Mouse (Mus musculus) Muller cell, postnatal 12 days (primary cell): ENCODE measurements around the gene Ppm1n.
A peak's percentile ranks its signal among the peaks of the same experiment; 100 is the strongest.

Experiments used
- DNase-seq: peaks from one replicate; pipeline ENCODE4 v3.0.0-alpha.2; 2015; ENCODE audit errors: inconsistent ontology term

Ppm1n gene

GRCm38 (mm10) chr7:19307739-19308453 is 28.0 kb upstream of the Ppm1n start:
- DNase-seq: peak; percentile 90

- no peak for DNase-seq
These were observed 27.2 kb upstream of the Ppm1n start for GRCm38 (mm10) chr7:19306819-19307738.

- no peak for DNase-seq
These were observed 26.2 kb upstream of the Ppm1n start for GRCm38 (mm10) chr7:19305796-19306765.

GRCm38 (mm10) chr7:19305413-19305735 is 25.5 kb upstream of the Ppm1n start:
- DNase-seq: no peak

- peak; percentile 33 for DNase-seq
These were observed 24.9 kb upstream of the Ppm1n start for GRCm38 (mm10) chr7:19304501-19305412.

- DNase-seq: peak; percentile 83
These were observed 23.9 kb upstream of the Ppm1n start for GRCm38 (mm10) chr7:19303770-19304169.

- no peak for DNase-seq
These were observed 23.1 kb upstream of the Ppm1n start for GRCm38 (mm10) chr7:19303046-19303305.

- no peak for DNase-seq
These were observed 22.6 kb upstream of the Ppm1n start for GRCm38 (mm10) chr7:19302264-19303045.

GRCm38 (mm10) chr7:19301461-19302263 is 21.8 kb upstream of the Ppm1n start:
- DNase-seq: no peak

GRCm38 (mm10) chr7:19300501-19301421 is 20.9 kb upstream of the Ppm1n start:
- DNase-seq: peak; percentile 82

GRCm38 (mm10) chr7:19299194-19299593 is 19.3 kb upstream of the Ppm1n start:
- DNase-seq: peak; percentile 61

GRCm38 (mm10) chr7:19297794-19298193 is 17.9 kb upstream of the Ppm1n start:
- no peak for DNase-seq

GRCm38 (mm10) chr7:19297034-19297433 is 17.2 kb upstream of the Ppm1n start:
- no peak for DNase-seq

- peak; percentile 94 for DNase-seq
These were observed 15.8 kb upstream of the Ppm1n start for GRCm38 (mm10) chr7:19295503-19296185.

GRCm38 (mm10) chr7:19290969-19291596 is 11.2 kb upstream of the Ppm1n start:
- peak; percentile 67 for DNase-seq

GRCm38 (mm10) chr7:19284763-19285162 is 4.9 kb upstream of the Ppm1n start:
- DNase-seq: no peak

GRCm38 (mm10) chr7:19283406-19283804 is 3.5 kb upstream of the Ppm1n start:
- DNase-seq: no peak
